ENCODE assay signal across 16 mouse cellular contexts in the genomic region with DNA sequence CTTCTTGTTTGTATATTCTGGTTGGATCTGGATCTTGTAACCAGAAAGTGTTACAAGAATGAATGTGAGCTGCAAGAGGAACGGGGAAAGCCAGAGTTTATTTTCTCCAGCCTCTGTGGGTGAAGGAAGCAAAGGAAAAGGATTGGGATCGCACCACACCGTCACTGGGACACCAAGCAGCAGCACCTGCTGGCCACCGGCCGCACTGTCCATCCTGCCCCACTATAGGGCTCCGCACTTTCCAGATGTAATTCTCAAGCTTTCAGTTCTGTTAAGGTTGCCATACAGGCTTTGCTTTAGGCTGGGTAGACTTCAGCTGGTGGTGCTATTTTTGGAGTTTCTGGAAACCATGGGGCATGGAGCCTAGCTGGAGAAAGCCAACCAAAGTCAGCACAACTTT. TPM values are rescaled to one million over a fixed set of nuclear protein-coding genes. Genes with fewer than 3 reads are reported as not detected.
A peak's percentile ranks its signal among the peaks of the same experiment; 100 is the strongest.
DNase-seq lines count a peak whose midpoint lies in the region; ATAC-seq lines count a peak whose summit lies in the region.
"Had no signal": no experiment of that assay in that cellular context is flagged by ENCODE, and none has a peak within 500 bp of the region (broad histone marks: within the 10 kb centered on the region; RNA-seq: fewer than 3 reads in every experiment).

No protein-coding gene starts in this region.

- H3K27ac ChIP-seq in heart, embryonic 10.5 days: peak overlapping the region; percentile 97
- peak overlapping the region; percentile 62 for H3K27ac ChIP-seq in intestine, embryonic 15.5 days
- H3K27ac ChIP-seq: embryonic facial prominence, embryonic 15.5 days had no signal

- DNase-seq in heart, embryonic 10.5 days (ENCODE audit: low spot score): peak; percentile 78
- DNase-seq in heart, adult 8-10 months (ENCODE audit: low spot score): no peak
- peak; percentile 6 for DNase-seq in retina, postnatal 1 day
- no peak for DNase-seq in retina, embryonic 14.5 days (ENCODE audit: low spot score)
- DNase-seq in adrenal gland, adult 8-10 months: no peak
- DNase-seq in adrenal gland, postnatal 14 days: no peak
- no peak for DNase-seq in ovary, postnatal 10 days (ENCODE audit: low spot score)
- DNase-seq: kidney, postnatal 36 days; lung, adult 18-20 months had no signal

- H3K36me3 ChIP-seq in heart, embryonic 10.5 days: no peaks in the 10 kb centered on the region
- H3K36me3 ChIP-seq in intestine, embryonic 15.5 days: no peaks in the 10 kb centered on the region
- H3K36me3 ChIP-seq: embryonic facial prominence, embryonic 15.5 days had no signal

- H3K4me3 ChIP-seq in heart, embryonic 10.5 days: no peak overlapping the region
- no peak overlapping the region for H3K4me3 ChIP-seq in intestine, embryonic 15.5 days (replicated peaks)
- H3K4me3 ChIP-seq: embryonic facial prominence, embryonic 15.5 days had no signal

- 44% methylated on average over 6 of the region's 6 CpGs for WGBS in heart, embryonic 10.5 days
- WGBS in intestine, embryonic 15.5 days: 43% methylated on average over 6 of the region's 6 CpGs

- no peak overlapping the region for H3K4me2 ChIP-seq in intestine, embryonic 15.5 days (replicated peaks)
- H3K4me2 ChIP-seq: embryonic facial prominence, embryonic 15.5 days had no signal

- no peaks in the 10 kb centered on the region for H3K9me3 ChIP-seq in heart, embryonic 10.5 days
- no peaks in the 10 kb centered on the region for H3K9me3 ChIP-seq in intestine, embryonic 15.5 days
- H3K9me3 ChIP-seq: embryonic facial prominence, embryonic 15.5 days had no signal

- H3K27me3 ChIP-seq in heart, embryonic 10.5 days (ENCODE audit: insufficient read depth, poor library complexity, severe bottlenecking): no peaks in the 10 kb centered on the region
- no peaks in the 10 kb centered on the region for H3K27me3 ChIP-seq in intestine, embryonic 15.5 days (replicated peaks)
- H3K27me3 ChIP-seq: embryonic facial prominence, embryonic 15.5 days had no signal

- H3K4me1 ChIP-seq in heart, embryonic 10.5 days: peaks cover 42% of the 10 kb centered on the region
- H3K4me1 ChIP-seq in intestine, embryonic 15.5 days (replicated peaks): peaks cover 12% of the 10 kb centered on the region

- no peak overlapping the region for H3K9ac ChIP-seq in intestine, embryonic 15.5 days
- H3K9ac ChIP-seq: embryonic facial prominence, embryonic 15.5 days had no signal

- ATAC-seq in intestine, embryonic 15.5 days: no peak
- ATAC-seq: hindbrain, embryonic 16.5 days had no signal

RNA-seq across cellular contexts. Expression of a gene that starts 2.3 kb away (rescaled TPM):
- 0.55 and 0.71 TPM in 2 replicates for polyA plus RNA-seq in heart, embryonic 10.5 days (2016; fragmentation: Nextera tagmentation; extraction: Ambion mirVana)
- 1 to 10 TPM in 1 of 4 experiments, under 1 TPM in 2, not detected in 1; 0.56 to 1.4 (median 0.68) TPM for total RNA-seq in heart, adult 8-10 months (2022)
- 0.24 TPM in 1 of 2 replicates, not detected in the other for polyA plus RNA-seq in intestine, embryonic 15.5 days (2015; fragmentation: Nextera tagmentation; extraction: Ambion mirVana)
- 1 to 10 TPM in 1 of 4 experiments, under 1 TPM in 3; 0.48 to 1.9 (median 0.78) TPM for total RNA-seq in adrenal gland, adult 8-10 months (2022)
- total RNA-seq in adrenal gland, postnatal 14 days (2021): 1.1 and 2.4 TPM in 2 replicates
- total RNA-seq: common myeloid progenitor, adult 5-6 weeks had no signal
- polyA plus RNA-seq: embryonic facial prominence, embryonic 15.5 days; hindbrain, embryonic 16.5 days; stomach, embryonic 14.5 days had no signal

RNA-seq across cellular contexts. Expression of a gene that starts 24.7 kb away (rescaled TPM):
- polyA plus RNA-seq in heart, embryonic 10.5 days (2016; fragmentation: Nextera tagmentation; extraction: Ambion mirVana): 70.8 and 82.0 TPM in 2 replicates
- total RNA-seq in heart, adult 8-10 months (2022): 10 to 100 TPM; 55.7 to 60.2 (median 57.9) TPM
- polyA plus RNA-seq in intestine, embryonic 15.5 days (2015; fragmentation: Nextera tagmentation; extraction: Ambion mirVana): 30.5 and 30.6 TPM in 2 replicates
- 100 to 1,000 TPM in 2 of 4 experiments, 10 to 100 TPM in 2; 91.8 to 151 (median 104) TPM for total RNA-seq in adrenal gland, adult 8-10 months (2022)
- 47.4 and 51.9 TPM in 2 replicates for total RNA-seq in adrenal gland, postnatal 14 days (2021)

RNA-seq across cellular contexts. Expression of a gene that starts 50.7 kb away (rescaled TPM):
- 4.3 and 8.4 TPM in 2 replicates for polyA plus RNA-seq in heart, embryonic 10.5 days (2016; fragmentation: Nextera tagmentation; extraction: Ambion mirVana)
- 1 to 10 TPM; 2.3 to 4.7 (median 3.4) TPM for total RNA-seq in heart, adult 8-10 months (2022)
- 5.9 and 6.7 TPM in 2 replicates for polyA plus RNA-seq in intestine, embryonic 15.5 days (2015; fragmentation: Nextera tagmentation; extraction: Ambion mirVana)
- 10 to 100 TPM; 10.7 to 13.2 (median 11.5) TPM for total RNA-seq in adrenal gland, adult 8-10 months (2022)
- 4.4 and 4.6 TPM in 2 replicates for total RNA-seq in adrenal gland, postnatal 14 days (2021)

RNA-seq across cellular contexts. Expression of a gene that starts 52.0 kb away (rescaled TPM):
- polyA plus RNA-seq in heart, embryonic 10.5 days (2016; fragmentation: Nextera tagmentation; extraction: Ambion mirVana): not detected in 2 replicates
- not detected for total RNA-seq in heart, adult 8-10 months (2022)
- not detected in 2 replicates for polyA plus RNA-seq in intestine, embryonic 15.5 days (2015; fragmentation: Nextera tagmentation; extraction: Ambion mirVana)
- not detected for total RNA-seq in adrenal gland, adult 8-10 months (2022)
- not detected in 2 replicates for total RNA-seq in adrenal gland, postnatal 14 days (2021)
- total RNA-seq: common myeloid progenitor, adult 5-6 weeks; megakaryocyte-erythroid progenitor cell, adult 5-6 weeks had no signal
- polyA plus RNA-seq: embryonic facial prominence, embryonic 15.5 days; hindbrain, embryonic 16.5 days; stomach, embryonic 14.5 days; urinary bladder, adult 2 months had no signal

RNA-seq across cellular contexts. Expression of a gene that starts 54.7 kb away (rescaled TPM):
- not detected in 2 replicates for polyA plus RNA-seq in heart, embryonic 10.5 days (2016; fragmentation: Nextera tagmentation; extraction: Ambion mirVana)
- total RNA-seq in heart, adult 8-10 months (2022): under 1 TPM in 2 of 4 experiments, not detected in 2; 0.20 to 0.41 TPM
- polyA plus RNA-seq in intestine, embryonic 15.5 days (2015; fragmentation: Nextera tagmentation; extraction: Ambion mirVana): 0.09 TPM in 1 of 2 replicates, not detected in the other
- total RNA-seq in adrenal gland, adult 8-10 months (2022): under 1 TPM; 0.30 to 0.68 (median 0.64) TPM
- total RNA-seq in adrenal gland, postnatal 14 days (2021): 0.59 TPM in 1 of 2 replicates, not detected in the other
- total RNA-seq: common myeloid progenitor, adult 5-6 weeks had no signal
- polyA plus RNA-seq: hindbrain, embryonic 16.5 days; stomach, embryonic 14.5 days had no signal

Comparison
In these comparisons a context has a peak if more than half of its experiments do, and no peak if none do; other contexts are left out.
1. DNase-seq: peak in heart, embryonic 10.5 days (single experiment) and retina, postnatal 1 day (single experiment); none in heart, adult 8-10 months (single experiment), retina, embryonic 14.5 days (single experiment), adrenal gland, adult 8-10 months (single experiment), adrenal gland, postnatal 14 days (single experiment) and ovary, postnatal 10 days (single experiment).